Mouse (Mus musculus) ZHBTc4 (cell line): ENCODE data around the gene Gm8677.
"Not testable (repeated sequence)": the region's sequence is repeated elsewhere in the genome, so short reads cannot be mapped to it uniquely, and the experiment has no call there.

Experiments
- DNase-seq: peaks from one replicate; pipeline ENCODE4 v3.0.0-alpha.2; 2011; ENCODE audit warnings: low read depth, low spot score

The Gm8677 gene

DNA sequence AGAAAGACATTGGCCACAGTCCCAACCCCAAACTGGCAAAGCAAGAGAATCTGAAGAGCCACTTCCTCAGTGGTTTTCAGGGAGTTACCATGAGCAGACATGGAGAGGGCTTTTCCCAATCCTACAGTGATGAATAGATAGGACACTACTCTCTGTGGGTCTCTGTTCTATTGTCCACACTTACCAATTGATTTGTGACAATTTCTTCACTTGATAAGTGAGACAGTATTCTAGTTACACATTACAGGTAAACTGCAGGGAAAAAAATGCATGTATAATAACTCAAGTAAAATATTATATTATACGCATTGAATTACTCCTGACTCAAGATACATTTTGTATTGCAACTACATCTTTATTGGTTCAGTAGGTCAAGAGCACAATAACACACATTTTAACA lies at the start of gene Gm8677:
Gene Gm8677, minus strand, starts transcription at position 101 of the 400 bp plus-strand sequence.
- not testable (repeated sequence) for DNase-seq

DNA sequence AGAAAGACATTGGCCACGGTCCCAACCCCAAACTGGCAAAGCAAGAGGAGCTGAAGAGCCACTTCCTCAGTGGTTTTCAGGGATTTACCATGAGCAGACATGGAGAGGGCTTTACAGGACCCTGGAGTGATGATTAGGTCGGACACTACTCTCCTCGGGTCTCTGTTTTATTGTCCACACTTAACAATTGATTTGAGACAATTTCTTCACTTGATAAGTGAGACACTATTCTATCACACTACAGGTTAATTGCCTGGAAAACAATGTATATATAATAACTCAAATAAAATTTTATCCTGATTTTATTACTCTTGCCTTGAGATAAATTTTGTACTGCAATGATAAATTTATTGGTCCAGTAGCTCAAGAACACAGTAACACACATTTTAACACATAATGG lies 30.6 kb upstream of the Gm8677 start, which contains the start of gene Gm4201:
Gene Gm4201, minus strand, starts transcription at position 101 of the 400 bp plus-strand sequence.
- DNase-seq: not testable (repeated sequence)

DNA sequence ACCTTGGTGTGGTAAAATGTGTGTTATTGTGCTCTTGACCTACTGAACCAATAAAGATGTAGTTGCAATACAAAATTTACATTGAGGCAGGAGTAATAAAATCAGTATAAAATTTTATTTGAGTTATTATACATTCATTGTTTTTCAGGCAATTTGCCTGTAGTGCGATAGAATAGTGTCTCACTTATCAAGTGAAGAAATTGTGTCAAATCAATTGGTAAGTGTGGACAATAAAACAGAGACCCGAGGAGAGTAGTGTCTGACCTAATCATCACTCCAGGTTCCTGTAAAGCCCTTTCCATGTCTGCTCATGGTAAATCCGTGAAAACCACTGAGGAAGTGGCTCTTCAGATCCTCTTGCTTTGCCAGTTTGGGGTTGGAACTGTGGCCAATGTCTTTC lies 12.0 kb downstream of the Gm8677 start, which contains the start of gene Vmn1r152:
Gene Vmn1r152, plus strand, starts transcription at position 301 of the 400 bp plus-strand sequence.
- not testable (repeated sequence) for DNase-seq

DNA sequence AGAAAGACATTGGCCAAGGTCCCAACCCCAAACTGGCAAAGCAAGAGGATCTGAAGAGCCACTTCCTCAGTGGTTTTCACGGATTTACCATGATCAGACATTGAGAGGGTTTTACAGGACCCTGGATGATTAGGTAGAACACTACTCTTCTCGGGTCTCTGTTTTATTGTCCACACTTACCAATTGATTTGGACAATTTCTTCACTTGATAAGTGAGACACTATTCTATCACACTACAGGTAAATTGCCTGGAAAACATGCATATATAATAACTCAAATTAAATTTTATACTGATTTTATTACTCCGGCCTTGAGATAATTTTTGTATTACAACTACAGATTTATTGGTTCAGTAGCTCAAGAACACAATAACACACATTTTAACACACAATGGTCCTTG lies 35.1 kb downstream of the Gm8677 start, which contains the start of gene Vmn1r151:
Gene Vmn1r151, minus strand, starts transcription at position 101 of the 400 bp plus-strand sequence.
- not testable (repeated sequence) for DNase-seq
